Mouse (Mus musculus) stomach, embryonic 14.5 days (tissue): ENCODE measurements around the gene Pafah1b3. TPM values are rescaled to one million over a fixed set of nuclear protein-coding genes. Genes with fewer than 3 reads are reported as not detected.

Experiments
- ATAC-seq: fragments of 200-750 bp; cut with Nextera tagmentation; 2 replicates; pipeline ENCODE4 v1.8.0; 2017; ENCODE audit warnings: low read depth, moderate TSS enrichment; ENCODE audit not compliant: insufficient number of reproducible peaks, insufficient read depth, low FRiP score
- H3K27ac ChIP-seq: fragments of 300-500 bp; sonication (generic); 2 replicates; pipeline ENCODE4 v1.5.1; 2014; ENCODE audit warnings: mild to moderate bottlenecking, low read length, moderate library complexity, mixed read lengths
- H3K27me3 ChIP-seq: fragments of 300-500 bp; sonication (generic); 2 replicates; pipeline ENCODE4 v1.6.1; 2014; ENCODE audit warnings: low read length, control low read depth, mixed read lengths; ENCODE audit not compliant: control insufficient read depth, insufficient read depth
- H3K36me3 ChIP-seq: fragments of 300-500 bp; sonication (generic); 2 replicates; pipeline ENCODE4 v1.6.1; 2014; ENCODE audit warnings: mild to moderate bottlenecking, control low read depth, low read length, moderate library complexity, mixed read lengths; ENCODE audit not compliant: control insufficient read depth, insufficient read depth
- H3K4me1 ChIP-seq: fragments of 300-500 bp; sonication (generic); 2 replicates; pipeline ENCODE4 v1.6.1; 2014; ENCODE audit warnings: low read length, control low read depth, mixed read lengths; ENCODE audit not compliant: control insufficient read depth, insufficient read depth
- H3K4me2 ChIP-seq: fragments of 300-500 bp; sonication (generic); replicated peaks from 2 replicates; pipeline ENCODE4 v1.6.1; 2014; ENCODE audit warnings: low read depth, low read length, control low read depth
- H3K4me3 ChIP-seq: fragments of 300-500 bp; sonication (generic); 2 replicates; pipeline ENCODE4 v1.5.1; 2014; ENCODE audit warnings: low read depth, low read length, control low read depth
- H3K9ac ChIP-seq: fragments of 300-500 bp; sonication (generic); replicated peaks from 2 replicates; pipeline ENCODE4 v1.6.1; 2014; ENCODE audit warnings: low read depth, mild to moderate bottlenecking, control low read depth, low read length, moderate library complexity, mixed read lengths
- H3K9me3 ChIP-seq: fragments of 300-500 bp; sonication (generic); 2 replicates; pipeline ENCODE4 v1.6.1; 2016; ENCODE audit warnings: low read depth, low read length, control low read depth; ENCODE audit not compliant: control insufficient read depth
- WGBS: fragments of 180-500 bp; shearing (Covaris S2); extraction: QIAGEN DNeasy Blood & Tissue Kit; methylation state at CpG from one replicate; pipeline ENCODE4 v1.1.7; 2014; 5-methylcytosine and 5-hydroxymethylcytosine counted together
- polyA plus RNA-seq: library from polyadenylated mRNA; unstranded; fragments of >200 nt; fragmentation: Nextera tagmentation; extraction: Ambion mirVana; gene quantifications from 2 replicates; pipeline ENCODE4 v1.2.1, GENCODE M21; 2014

The Pafah1b3 gene
- polyA plus RNA-seq, 1 experiment from 2014 or later = 284 TPM

GRCm38 (mm10) chr7:25263968-25264870 lies 33.6 kb downstream of the Pafah1b3 start:
- Histone ChIP-seq H3K27me3 (no peaks in the 10 kb centered on the region), H3K4me1 (peaks cover 4% of the 10 kb centered on the region), H3K36me3 (no peaks in the 10 kb centered on the region), H3K4me3 (no peak overlapping the region), H3K4me2 (no peak overlapping the region), H3K9me3 (no peaks in the 10 kb centered on the region), H3K9ac (no peak overlapping the region), H3K27ac (no peak overlapping the region)
- ATAC-seq = no peak
- WGBS = 28% methylated on average over 17 of the region's 17 CpGs

DNA sequence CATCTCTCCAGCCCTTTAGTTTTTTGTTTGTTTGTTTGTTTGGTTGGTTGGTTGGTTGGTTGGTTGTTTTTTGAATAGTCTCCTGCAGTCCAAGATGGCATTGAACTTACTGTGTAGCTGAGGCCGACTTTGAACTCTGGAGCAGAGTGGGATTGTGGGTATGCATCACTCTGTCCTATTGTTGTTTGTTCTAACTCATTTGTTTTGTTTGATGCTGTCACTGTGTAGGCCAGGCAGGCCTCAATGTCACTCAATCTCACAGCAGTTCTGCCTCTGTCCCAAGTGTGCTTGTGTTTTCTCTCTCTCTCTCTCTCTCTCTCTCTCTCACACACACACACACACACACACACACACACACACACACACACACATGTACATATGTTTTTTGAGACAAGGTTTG lies 35.9 kb downstream of the Pafah1b3 start:
- no peaks in the 10 kb centered on the region for H3K27me3 ChIP-seq
- ATAC-seq = no peak
- WGBS = 89% methylated on average over 1 of the region's 1 CpGs

DNA sequence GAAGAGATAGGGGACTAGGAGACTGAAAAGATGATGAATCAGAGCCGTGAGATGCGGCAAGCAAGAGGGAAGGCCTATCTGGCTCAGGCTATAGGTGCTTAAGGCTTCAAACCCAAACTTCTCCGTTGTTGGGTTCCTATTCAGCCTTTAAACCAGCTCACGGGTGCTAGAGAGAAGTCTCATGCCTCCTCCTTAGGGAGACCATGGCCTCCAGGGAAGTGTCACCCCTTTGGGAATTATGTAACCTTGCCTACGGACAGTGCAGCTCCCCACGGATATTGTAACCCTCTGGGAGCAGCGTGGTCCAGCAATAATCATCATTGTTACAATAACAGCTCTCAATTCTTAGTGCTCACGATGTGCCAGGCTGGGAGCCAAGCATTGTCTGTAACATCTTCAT lies 46.0 kb downstream of the Pafah1b3 start:
- Histone ChIP-seq H3K4me2 (peak overlapping the region; percentile 70), H3K9me3 (no peaks in the 10 kb centered on the region), H3K9ac (peak overlapping the region; percentile 47; the same call in 1 of the 2 replicates), H3K4me1 (peaks cover 19% of the 10 kb centered on the region), H3K27ac (peak overlapping the region; percentile 99), H3K27me3 (no peaks in the 10 kb centered on the region), H3K4me3 (peak overlapping the region; percentile 98), H3K36me3 (no peaks in the 10 kb centered on the region)
- 19% methylated on average over 8 of the region's 8 CpGs for WGBS
- ATAC-seq = no peak

More for the DNA sequence above, 35.9 kb downstream of the Pafah1b3 start:
- Histone ChIP-seq H3K36me3 (no peaks in the 10 kb centered on the region), H3K4me1 (no peaks in the 10 kb centered on the region), H3K4me3 (no peak overlapping the region), H3K9ac (no peak overlapping the region), H3K9me3 (no peaks in the 10 kb centered on the region), H3K4me2 (no peak overlapping the region), H3K27ac (no peak overlapping the region)

- Histone ChIP-seq H3K36me3 (no peaks in the 10 kb centered on the region; the same call in 1 of the 2 replicates), H3K27ac (peak overlapping the region; percentile 99), H3K4me1 (peaks cover 25% of the 10 kb centered on the region), H3K4me3 (peak overlapping the region; percentile 98), H3K27me3 (no peaks in the 10 kb centered on the region), H3K9me3 (no peaks in the 10 kb centered on the region), H3K4me2 (peak overlapping the region; percentile 70), H3K9ac (peak overlapping the region; percentile 47)
- 2% methylated on average over 22 of the region's 22 CpGs for WGBS
- peak; percentile 12; the same call in 1 of the 2 replicates for ATAC-seq
Measured at GRCm38 (mm10) chr7:25251071-25251791, 46.6 kb downstream of the Pafah1b3 start.

- H3K4me2 ChIP-seq = peak within 1 kb of the TSS; percentile 86
- H3K27ac ChIP-seq = peak within 1 kb of the TSS; percentile 99
- peak; percentile 84 for ATAC-seq
- H3K27me3 ChIP-seq = no peaks in the 10 kb centered on the region
- H3K4me1 ChIP-seq = peaks cover 26% of the 10 kb centered on the region
- peaks cover 8% of the 10 kb centered on the region; the same call in 1 of the 2 replicates for H3K36me3 ChIP-seq
- WGBS = under 1% methylated on average over 69 of the region's 81 CpGs
- H3K9me3 ChIP-seq = no peaks in the 10 kb centered on the region
- H3K9ac ChIP-seq = peak within 1 kb of the TSS; percentile 95
- peak within 1 kb of the TSS; percentile 98 for H3K4me3 ChIP-seq
Measured at GRCm38 (mm10) chr7:25250141-25250972, 47.4 kb downstream of the Pafah1b3 start, which contains the start of gene Erf. TSS of gene Erf (minus strand) at chr7:25250761.

- H3K4me3 ChIP-seq = peak overlapping the region; percentile 98
- H3K9ac ChIP-seq = peak overlapping the region; percentile 95
- peaks cover 26% of the 10 kb centered on the region for H3K4me1 ChIP-seq
- H3K4me2 ChIP-seq = peak overlapping the region; percentile 86
- H3K9me3 ChIP-seq = no peaks in the 10 kb centered on the region
- no peaks in the 10 kb centered on the region for H3K27me3 ChIP-seq
- peak overlapping the region; percentile 99 for H3K27ac ChIP-seq
- WGBS = 1% methylated on average over 60 of the region's 73 CpGs
- H3K36me3 ChIP-seq = peaks cover 16% of the 10 kb centered on the region; the same call in 1 of the 2 replicates
- peak; percentile 69 for ATAC-seq
Measured at GRCm38 (mm10) chr7:25249314-25250140, 48.3 kb downstream of the Pafah1b3 start.

GRCm38 (mm10) chr7:25248846-25249313 lies 48.9 kb downstream of the Pafah1b3 start:
- Histone ChIP-seq H3K9ac (peak overlapping the region; percentile 95), H3K4me1 (peaks cover 26% of the 10 kb centered on the region), H3K36me3 (peaks cover 21% of the 10 kb centered on the region), H3K4me2 (peak overlapping the region; percentile 86), H3K27ac (peak overlapping the region; percentile 99), H3K9me3 (no peaks in the 10 kb centered on the region), H3K27me3 (no peaks in the 10 kb centered on the region), H3K4me3 (peak overlapping the region; percentile 98)
- WGBS = under 1% methylated on average over 25 of the region's 25 CpGs
- ATAC-seq = no peak
